Mouse (Mus musculus) erythroblast, embryonic 14.5 days (primary cell): ENCODE measurements around the gene Tmem140.

Source experiments
- GATA1 ChIP-seq: IDR thresholded peaks from 2 replicates; pipeline ENCODE4 v1.6.1; 2012; ENCODE audit warnings: low read length, inconsistent platforms, mixed read lengths
- TAL1 ChIP-seq: IDR thresholded peaks from 3 replicates; pipeline ENCODE4 v1.6.1; 2012; ENCODE audit warnings: low read length, inconsistent platforms, mixed read lengths

DNA sequence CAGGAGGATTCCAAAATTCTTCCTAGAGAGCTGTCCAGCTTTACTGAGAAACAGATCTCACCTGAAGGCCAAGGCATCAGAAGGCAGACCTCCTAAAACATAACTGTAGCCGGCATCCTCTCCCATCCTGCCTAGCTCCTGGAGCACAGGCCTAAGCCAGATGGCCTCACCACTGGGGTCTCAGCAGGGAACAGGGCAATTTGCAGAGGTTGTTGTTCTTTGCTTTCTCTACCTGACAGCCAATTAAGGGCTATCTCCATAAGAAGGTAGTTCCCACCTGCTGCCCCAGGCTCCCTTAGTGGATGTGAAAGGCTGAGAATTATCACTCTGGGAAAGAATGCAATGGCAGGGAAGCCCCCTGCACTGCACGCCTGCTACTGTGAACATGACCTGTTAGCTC, 38.0 kb downstream of the Tmem140 start:
- TF ChIP-seq GATA1 (no peak), TAL1 (no peak)
